Mouse (Mus musculus): ENCODE measurements around the gene Eef1b2. TPM values are rescaled to one million over a fixed set of nuclear protein-coding genes. Genes with fewer than 3 reads are reported as not detected.
"Not testable (repeated sequence)": the region's sequence is repeated elsewhere in the genome, so short reads cannot be mapped to it uniquely, and the experiment has no call there.

The Eef1b2 gene
- polyA plus RNA-seq, 1 experiment from 2014 or later = 485 TPM

- ATAC-seq (ENCODE audit: low FRiP score, low TSS enrichment) = no peak
- Histone ChIP-seq H3K9ac (replicated peaks; ENCODE audit: low read length) (no peak overlapping the region), H3K4me3 (replicated peaks; ENCODE audit: low read depth, low read length) (no peak overlapping the region), H3K36me3 (ENCODE audit: control insufficient read depth, insufficient read depth, low read length) (peaks cover 39% of the 10 kb centered on the region), H3K4me1 (ENCODE audit: control insufficient read depth, insufficient read depth, low read length) (no peaks in the 10 kb centered on the region), H3K4me2 (ENCODE audit: low read length) (no peak overlapping the region), H3K27me3 (ENCODE audit: control insufficient read depth, insufficient read depth, low read length) (no peaks in the 10 kb centered on the region), H3K27ac (replicated peaks; ENCODE audit: low read depth, low read length) (no peak overlapping the region), H3K9me3 (ENCODE audit: control insufficient read depth, low read length) (no peaks in the 10 kb centered on the region)
- DNase-seq = no peak
- WGBS = 95% methylated on average over 13 of the region's 13 CpGs
These were observed 36.4 kb upstream of the Eef1b2 start for GRCm38 (mm10) chr1:63140231-63140630.

- Histone ChIP-seq H3K9ac (replicated peaks; ENCODE audit: low read length) (no peak overlapping the region), H3K36me3 (ENCODE audit: control insufficient read depth, insufficient read depth, low read length) (peaks cover 73% of the 10 kb centered on the region), H3K9me3 (ENCODE audit: control insufficient read depth, low read length) (no peaks in the 10 kb centered on the region), H3K27me3 (ENCODE audit: control insufficient read depth, insufficient read depth, low read length) (no peaks in the 10 kb centered on the region), H3K27ac (replicated peaks; ENCODE audit: low read depth, low read length) (no peak overlapping the region), H3K4me2 (ENCODE audit: low read length) (no peak overlapping the region), H3K4me3 (replicated peaks; ENCODE audit: low read depth, low read length) (no peak overlapping the region), H3K4me1 (ENCODE audit: control insufficient read depth, insufficient read depth, low read length) (no peaks in the 10 kb centered on the region)
- no peak for DNase-seq
- 95% methylated on average over 2 of the region's 2 CpGs for WGBS
- ATAC-seq (ENCODE audit: low FRiP score, low TSS enrichment) = no peak
These were observed 8.0 kb upstream of the Eef1b2 start for GRCm38 (mm10) chr1:63168638-63169037.

GRCm38 (mm10) chr1:63175853-63176252 is 772 bp upstream of the Eef1b2 start:
- Histone ChIP-seq H3K4me1 (ENCODE audit: control insufficient read depth, insufficient read depth, low read length) (peaks cover 18% of the 10 kb centered on the region), H3K4me2 (ENCODE audit: low read length) (peak overlapping the region; percentile 84), H3K27ac (replicated peaks; ENCODE audit: low read depth, low read length) (peak overlapping the region; percentile 84), H3K9me3 (ENCODE audit: control insufficient read depth, low read length) (no peaks in the 10 kb centered on the region), H3K36me3 (ENCODE audit: control insufficient read depth, insufficient read depth, low read length) (peaks cover 34% of the 10 kb centered on the region), H3K9ac (replicated peaks; ENCODE audit: low read length) (peak overlapping the region; percentile 94), H3K4me3 (replicated peaks; ENCODE audit: low read depth, low read length) (peak overlapping the region; percentile 96), H3K27me3 (ENCODE audit: control insufficient read depth, insufficient read depth, low read length) (no peaks in the 10 kb centered on the region)
- no peak for DNase-seq
- ATAC-seq (ENCODE audit: low FRiP score, low TSS enrichment) = no peak
- 9% methylated on average over 11 of the region's 11 CpGs for WGBS

GRCm38 (mm10) chr1:63176259-63176603 is 394 bp upstream of the Eef1b2 start:
- Histone ChIP-seq H3K27me3 (ENCODE audit: control insufficient read depth, insufficient read depth, low read length) (no peaks in the 10 kb centered on the region), H3K4me2 (ENCODE audit: low read length) (peak overlapping the region; percentile 84), H3K4me3 (replicated peaks; ENCODE audit: low read depth, low read length) (peak overlapping the region; percentile 96), H3K9ac (replicated peaks; ENCODE audit: low read length) (peak overlapping the region; percentile 94), H3K4me1 (ENCODE audit: control insufficient read depth, insufficient read depth, low read length) (peaks cover 18% of the 10 kb centered on the region), H3K9me3 (ENCODE audit: control insufficient read depth, low read length) (no peaks in the 10 kb centered on the region), H3K36me3 (ENCODE audit: control insufficient read depth, insufficient read depth, low read length) (peaks cover 31% of the 10 kb centered on the region), H3K27ac (replicated peaks; ENCODE audit: low read depth, low read length) (peak overlapping the region; percentile 84)
- under 1% methylated on average over 14 of the region's 14 CpGs for WGBS
- ATAC-seq (ENCODE audit: low FRiP score, low TSS enrichment) (peak; percentile 61), DNase-seq (no peak)

GRCm38 (mm10) chr1:63178308-63178707 is 1.7 kb downstream of the Eef1b2 start:
- Histone ChIP-seq H3K4me3 (replicated peaks; ENCODE audit: low read depth, low read length) (peak overlapping the region; percentile 96), H3K4me1 (ENCODE audit: control insufficient read depth, insufficient read depth, low read length) (peaks cover 18% of the 10 kb centered on the region), H3K27ac (replicated peaks; ENCODE audit: low read depth, low read length) (no peak overlapping the region), H3K36me3 (ENCODE audit: control insufficient read depth, insufficient read depth, low read length) (peaks cover 24% of the 10 kb centered on the region), H3K9me3 (ENCODE audit: control insufficient read depth, low read length) (no peaks in the 10 kb centered on the region), H3K4me2 (ENCODE audit: low read length) (peak overlapping the region; percentile 84), H3K27me3 (ENCODE audit: control insufficient read depth, insufficient read depth, low read length) (no peaks in the 10 kb centered on the region), H3K9ac (replicated peaks; ENCODE audit: low read length) (peak overlapping the region; percentile 94; the same call in 1 of the 2 replicates)
- no peak for ATAC-seq (ENCODE audit: low FRiP score, low TSS enrichment)
- WGBS = 83% methylated on average over 3 of the region's 3 CpGs
- no peak for DNase-seq

- peaks cover 14% of the 10 kb centered on the region for H3K4me1 ChIP-seq (ENCODE audit: control insufficient read depth, insufficient read depth, low read length)
- no peak for DNase-seq
- no peak overlapping the region for H3K9ac ChIP-seq (replicated peaks; ENCODE audit: low read length)
- no peaks in the 10 kb centered on the region for H3K27me3 ChIP-seq (ENCODE audit: control insufficient read depth, insufficient read depth, low read length)
- no peak overlapping the region for H3K4me3 ChIP-seq (replicated peaks; ENCODE audit: low read depth, low read length)
- H3K4me2 ChIP-seq (ENCODE audit: low read length) = no peak overlapping the region
- 95% methylated on average over 4 of the region's 4 CpGs for WGBS
- no peaks in the 10 kb centered on the region for H3K9me3 ChIP-seq (ENCODE audit: control insufficient read depth, low read length)
- H3K36me3 ChIP-seq (ENCODE audit: control insufficient read depth, insufficient read depth, low read length) = peaks cover 24% of the 10 kb centered on the region
- H3K27ac ChIP-seq (replicated peaks; ENCODE audit: low read depth, low read length) = no peak overlapping the region
- ATAC-seq (ENCODE audit: low FRiP score, low TSS enrichment) = no peak
These were observed 3.5 kb downstream of the Eef1b2 start for GRCm38 (mm10) chr1:63180122-63180521.

GRCm38 (mm10) chr1:63180575-63180974 is 4.0 kb downstream of the Eef1b2 start:
- not testable (repeated sequence) for H3K9me3 ChIP-seq (ENCODE audit: control insufficient read depth, low read length); H3K4me1 ChIP-seq (ENCODE audit: control insufficient read depth, insufficient read depth, low read length); ATAC-seq (ENCODE audit: low FRiP score, low TSS enrichment); H3K9ac ChIP-seq (replicated peaks; ENCODE audit: low read length); H3K4me3 ChIP-seq (replicated peaks; ENCODE audit: low read depth, low read length); H3K4me2 ChIP-seq (ENCODE audit: low read length); H3K27me3 ChIP-seq (ENCODE audit: control insufficient read depth, insufficient read depth, low read length); DNase-seq
- WGBS = 69% methylated on average over 4 of the region's 4 CpGs
- peak overlapping the region; percentile 22; the same call in 1 of the 2 replicates for H3K27ac ChIP-seq (replicated peaks; ENCODE audit: low read depth, low read length)
- H3K36me3 ChIP-seq (ENCODE audit: control insufficient read depth, insufficient read depth, low read length) = peaks cover 24% of the 10 kb centered on the region

GRCm38 (mm10) chr1:63181019-63181418 is 4.4 kb downstream of the Eef1b2 start:
- no peaks in the 10 kb centered on the region for H3K9me3 ChIP-seq (ENCODE audit: control insufficient read depth, low read length)
- H3K27ac ChIP-seq (replicated peaks; ENCODE audit: low read depth, low read length) = peak overlapping the region; percentile 22; the same call in 1 of the 2 replicates
- H3K4me2 ChIP-seq (ENCODE audit: low read length) = no peak overlapping the region
- H3K9ac ChIP-seq (replicated peaks; ENCODE audit: low read length) = no peak overlapping the region
- DNase-seq (peak; percentile 99), ATAC-seq (ENCODE audit: low FRiP score, low TSS enrichment) (peak; percentile 82)
- peaks cover 24% of the 10 kb centered on the region for H3K36me3 ChIP-seq (ENCODE audit: control insufficient read depth, insufficient read depth, low read length)
- H3K4me1 ChIP-seq (ENCODE audit: control insufficient read depth, insufficient read depth, low read length) = peaks cover 7% of the 10 kb centered on the region
- H3K4me3 ChIP-seq (replicated peaks; ENCODE audit: low read depth, low read length) = no peak overlapping the region
- H3K27me3 ChIP-seq (ENCODE audit: control insufficient read depth, insufficient read depth, low read length) = no peaks in the 10 kb centered on the region
- 1% methylated on average over 3 of the region's 3 CpGs for WGBS

DNA sequence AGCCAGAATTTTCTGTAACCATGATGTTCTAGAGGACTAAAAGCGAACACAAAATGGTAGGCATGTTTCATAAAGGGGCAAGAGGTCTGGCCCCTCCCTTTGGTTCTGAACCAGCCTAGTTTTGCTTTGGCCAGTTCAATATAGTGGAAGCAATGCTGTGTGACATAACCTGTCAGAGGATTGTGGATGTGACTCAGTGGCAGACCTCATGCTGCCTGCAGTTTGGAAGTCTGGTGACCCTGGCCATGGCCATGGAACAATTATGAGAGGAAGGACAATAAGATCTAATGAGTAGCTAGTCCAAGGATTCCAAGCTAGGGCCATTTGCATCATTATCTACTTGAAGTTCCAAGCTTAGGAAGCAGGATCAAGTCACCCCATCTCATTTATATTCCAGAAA is 4.9 kb downstream of the Eef1b2 start:
- ATAC-seq (ENCODE audit: low FRiP score, low TSS enrichment) (no peak), DNase-seq (no peak)
- Histone ChIP-seq H3K27ac (replicated peaks; ENCODE audit: low read depth, low read length) (no peak overlapping the region), H3K36me3 (ENCODE audit: control insufficient read depth, insufficient read depth, low read length) (peaks cover 24% of the 10 kb centered on the region), H3K27me3 (ENCODE audit: control insufficient read depth, insufficient read depth, low read length) (no peaks in the 10 kb centered on the region), H3K9ac (replicated peaks; ENCODE audit: low read length) (no peak overlapping the region), H3K4me2 (ENCODE audit: low read length) (no peak overlapping the region), H3K4me3 (replicated peaks; ENCODE audit: low read depth, low read length) (no peak overlapping the region), H3K9me3 (ENCODE audit: control insufficient read depth, low read length) (no peaks in the 10 kb centered on the region), H3K4me1 (ENCODE audit: control insufficient read depth, insufficient read depth, low read length) (peaks cover 7% of the 10 kb centered on the region)
- WGBS = 100% methylated on average over 1 of the region's 1 CpGs
